Mouse (Mus musculus) heart, postnatal 0 days (tissue): ENCODE results near the gene Gm4553. TPM values are rescaled to one million over a fixed set of nuclear protein-coding genes. Genes with fewer than 3 reads are reported as not detected.
"Not testable (repeated sequence)": the region's sequence is repeated elsewhere in the genome, so short reads cannot be mapped to it uniquely, and the experiment has no call there.

Experiments
- ATAC-seq: fragments of 200-750 bp; cut with Nextera tagmentation; 2 replicates; pipeline ENCODE4 v1.8.0; 2017; ENCODE audit warnings: low read depth, moderate number of reproducible peaks, moderate library complexity; ENCODE audit not compliant: insufficient read depth
- DNase-seq: peaks from one replicate; pipeline ENCODE4 v3.0.0-alpha.2; 2016; ENCODE audit warnings: low spot score
- H3K27ac ChIP-seq: fragments of 300-500 bp; sonication (generic); 2 replicates; pipeline ENCODE4 v1.5.1; 2014; ENCODE audit warnings: low read depth, mild to moderate bottlenecking
- H3K27me3 ChIP-seq: fragments of 300-500 bp; sonication (generic); 2 replicates; pipeline ENCODE4 v1.6.1; 2014; ENCODE audit warnings: low read length, mixed read lengths; ENCODE audit not compliant: control insufficient read depth, insufficient read depth
- H3K36me3 ChIP-seq: fragments of 300-500 bp; sonication (generic); replicated peaks from 2 replicates; pipeline ENCODE4 v1.6.1; 2014; ENCODE audit warnings: low read length, mixed read lengths; ENCODE audit not compliant: control insufficient read depth, insufficient read depth
- H3K4me1 ChIP-seq: fragments of 300-500 bp; sonication (generic); 2 replicates; pipeline ENCODE4 v1.6.1; 2014; ENCODE audit warnings: antibody characterized with exemption; ENCODE audit not compliant: control insufficient read depth, insufficient read depth
- H3K4me2 ChIP-seq: fragments of 300-500 bp; sonication (generic); 2 replicates; pipeline ENCODE4 v1.6.1; 2014; ENCODE audit warnings: low read depth, mild to moderate bottlenecking, low read length, moderate library complexity
- H3K4me3 ChIP-seq: fragments of 300-500 bp; sonication (generic); 2 replicates; pipeline ENCODE4 v1.5.1; 2014; ENCODE audit warnings: low read depth, low read length
- H3K9ac ChIP-seq: fragments of 300-500 bp; sonication (generic); replicated peaks from 2 replicates; pipeline ENCODE4 v1.6.1; 2014; ENCODE audit warnings: low read depth, low read length, mixed read lengths
- H3K9me3 ChIP-seq: fragments of 300-500 bp; sonication (generic); replicated peaks from 2 replicates; pipeline ENCODE4 v1.6.1; 2016; ENCODE audit warnings: low read length; ENCODE audit not compliant: control insufficient read depth
- CTCF ChIP-seq: IDR thresholded peaks from 2 replicates; pipeline ENCODE4 v1.5.1; 2016; ENCODE audit warnings: antibody characterized with exemption, control low read depth, low read depth
- EP300 ChIP-seq: IDR thresholded peaks from 2 replicates; pipeline ENCODE4 v1.6.1; 2016; ENCODE audit warnings: antibody characterized with exemption, low read depth
- WGBS: fragments of 180-500 bp; shearing (Covaris S2); extraction: QIAGEN DNeasy Blood & Tissue Kit; methylation state at CpG from one replicate; pipeline ENCODE4 v1.1.7; 2014; 5-methylcytosine and 5-hydroxymethylcytosine counted together
- polyA plus RNA-seq: library from polyadenylated mRNA; unstranded; fragments of >200 nt; fragmentation: Nextera tagmentation; extraction: Ambion mirVana; gene quantifications from 2 replicates; pipeline ENCODE4 v1.2.1, GENCODE M21; 2015
- total RNA-seq: library from RNA; depleted of rRNA; stranded (reverse); fragments of >200 nt; gene quantifications from 2 replicates; pipeline ENCODE4 v1.2.3, GENCODE M21; 2014; ENCODE audit warnings: low replicate concordance

The Gm4553 gene
- total and polyA plus RNA-seq, 2 experiments from 2014 or later, result not detected

DNA sequence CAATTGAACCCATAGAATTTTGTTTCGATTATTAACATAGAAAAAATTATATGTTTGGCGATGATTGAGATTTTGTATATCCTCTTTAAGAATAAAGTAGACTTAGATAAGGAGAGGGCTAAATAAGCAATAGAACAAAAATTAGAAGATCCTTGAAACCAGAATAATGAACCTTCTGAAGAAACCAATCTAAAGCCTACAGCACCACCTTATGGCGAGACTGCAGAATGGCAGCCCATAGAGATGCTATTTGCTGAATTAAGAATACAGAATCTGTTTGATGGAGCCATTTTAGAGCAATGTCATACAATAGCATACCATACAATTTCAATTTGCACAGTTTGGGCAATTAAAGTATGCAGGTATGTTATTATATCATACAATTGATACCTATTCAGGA lies 4.3 kb upstream of the Gm4553 start:
- DNase-seq, result peak; percentile 13
- Histone ChIP-seq H3K9me3 (no peaks in the 10 kb centered on the region), H3K4me2 (no peak overlapping the region), H3K27ac (no peak overlapping the region), H3K27me3 (no peaks in the 10 kb centered on the region), H3K4me1 (no peaks in the 10 kb centered on the region), H3K4me3 (no peak overlapping the region), H3K36me3 (no peaks in the 10 kb centered on the region), H3K9ac (no peak overlapping the region)
- no peak for ATAC-seq
- TF ChIP-seq CTCF (peak; percentile 67), EP300 (no peak)
- WGBS, result 45% methylated on average over 3 of the region's 3 CpGs

DNA sequence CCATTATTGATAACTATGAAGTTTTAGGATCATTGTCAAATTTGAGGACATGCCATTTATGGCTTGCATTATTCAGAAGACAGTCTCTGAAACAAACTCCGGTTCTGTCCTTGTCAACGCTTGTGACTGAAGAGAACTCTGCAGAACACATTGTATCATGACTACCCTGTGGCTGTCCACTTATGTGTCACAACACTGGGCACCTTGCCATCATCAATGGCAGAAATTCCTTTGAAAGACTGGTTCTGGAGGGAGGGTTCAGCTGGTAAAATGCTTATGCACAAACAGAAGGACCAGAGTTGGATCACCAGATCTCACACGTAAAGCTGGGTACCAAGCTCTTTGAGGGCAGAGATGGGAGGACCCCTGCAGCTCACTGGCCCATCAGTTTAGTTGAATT lies 6.2 kb downstream of the Gm4553 start:
- no peak for ATAC-seq
- no peak for TF ChIP-seq EP300
- no peak for TF ChIP-seq CTCF
- no peak overlapping the region for H3K27ac ChIP-seq
- no peaks in the 10 kb centered on the region for H3K4me1 ChIP-seq
- H3K36me3 ChIP-seq, result no peaks in the 10 kb centered on the region
- DNase-seq, result no peak
- H3K4me2 ChIP-seq, result no peak overlapping the region
- no peaks in the 10 kb centered on the region for H3K9me3 ChIP-seq
- WGBS, result 81% methylated on average over 3 of the region's 3 CpGs
- no peaks in the 10 kb centered on the region for H3K27me3 ChIP-seq
- no peak overlapping the region for H3K9ac ChIP-seq
- H3K4me3 ChIP-seq, result no peak overlapping the region

DNA sequence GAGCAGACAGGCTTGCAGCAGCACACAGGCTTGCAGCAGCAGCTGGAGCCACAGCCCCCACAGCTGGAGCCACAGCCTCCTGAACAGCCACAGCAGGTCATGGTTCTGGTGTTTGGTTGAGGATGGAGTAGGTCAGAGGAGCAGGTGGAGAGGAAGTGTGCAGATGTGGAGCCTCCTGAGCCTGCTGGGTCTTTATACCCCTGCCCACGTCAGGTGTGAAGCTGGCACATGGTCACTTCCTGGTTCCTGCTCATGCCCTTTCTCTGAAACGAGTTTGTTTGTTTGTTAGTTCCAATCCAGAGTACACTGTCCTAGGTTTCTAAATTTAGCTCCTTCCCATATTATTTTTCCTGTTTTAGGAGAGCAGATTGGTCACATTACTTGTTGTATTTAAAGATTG lies 8.5 kb downstream of the Gm4553 start, which contains the start of gene Gm29735:
TSS of gene Gm29735 (minus strand) at position 101 of the 400 bp plus-strand sequence.
- WGBS, result 26% methylated on average over 2 of the region's 2 CpGs
- ATAC-seq, result not testable (repeated sequence)

DNA sequence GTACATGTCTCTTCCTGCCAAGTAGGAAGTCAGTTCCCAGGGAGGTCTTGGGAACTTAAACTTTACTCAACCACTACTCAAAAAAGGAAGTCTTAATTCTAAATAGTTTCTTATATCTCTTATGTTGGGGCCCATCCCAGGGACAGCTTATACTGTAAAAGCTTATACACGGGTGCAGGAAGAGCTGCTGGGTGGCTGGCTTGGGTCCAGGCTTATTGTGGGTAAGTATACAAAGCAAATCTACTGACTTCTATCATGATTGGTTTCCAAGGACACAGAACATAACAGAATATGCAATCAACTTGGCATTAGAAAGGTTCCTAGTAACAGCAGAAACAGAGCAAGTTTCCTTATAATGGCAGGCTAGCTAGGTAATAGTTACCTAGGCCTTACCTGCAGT lies 10.2 kb downstream of the Gm4553 start:
- WGBS, result 50% methylated on average over 1 of the region's 1 CpGs
- Histone ChIP-seq H3K9me3 (no peaks in the 10 kb centered on the region), H3K27ac (no peak overlapping the region), H3K4me1 (no peaks in the 10 kb centered on the region), H3K4me3 (no peak overlapping the region), H3K36me3 (no peaks in the 10 kb centered on the region), H3K4me2 (no peak overlapping the region), H3K27me3 (no peaks in the 10 kb centered on the region), H3K9ac (no peak overlapping the region)
- TF ChIP-seq CTCF (no peak), EP300 (no peak)
- ATAC-seq (no peak), DNase-seq (no peak)

More for the DNA sequence above, 8.5 kb downstream of the Gm4553 start, which contains the start of gene Gm29735:
- not testable (repeated sequence) for H3K9ac ChIP-seq, H3K36me3 ChIP-seq, H3K27me3 ChIP-seq, H3K9me3 ChIP-seq, DNase-seq, H3K4me1 ChIP-seq, H3K4me2 ChIP-seq, H3K4me3 ChIP-seq, H3K27ac ChIP-seq

DNA sequence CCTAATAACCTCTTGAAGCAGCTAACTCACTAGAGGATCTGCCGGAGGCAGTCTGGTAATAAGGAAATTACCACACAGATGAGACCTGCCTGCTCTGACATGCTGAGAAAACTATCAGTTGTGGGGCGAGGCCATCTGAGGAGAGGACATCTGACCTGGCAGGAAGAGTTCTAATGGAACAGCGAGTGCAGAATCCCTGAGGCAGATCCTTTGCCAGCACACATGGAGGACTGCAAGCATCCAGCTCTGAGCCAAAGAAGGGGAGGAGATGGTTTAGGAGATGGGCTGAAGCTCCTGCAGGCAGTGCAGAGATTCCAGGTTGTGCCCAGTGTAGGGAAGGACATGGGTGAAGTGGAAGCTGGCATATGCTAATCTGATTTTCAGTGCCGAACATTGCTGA lies 13.3 kb downstream of the Gm4553 start:
- no peak overlapping the region for H3K4me3 ChIP-seq
- DNase-seq (no peak), ATAC-seq (no peak)
- H3K36me3 ChIP-seq, result no peaks in the 10 kb centered on the region
- no peak overlapping the region for H3K27ac ChIP-seq
- H3K9me3 ChIP-seq, result no peaks in the 10 kb centered on the region
- no peaks in the 10 kb centered on the region for H3K4me1 ChIP-seq
- no peak overlapping the region for H3K9ac ChIP-seq
- no peak overlapping the region for H3K4me2 ChIP-seq
- 72% methylated on average over 4 of the region's 4 CpGs for WGBS
- H3K27me3 ChIP-seq, result no peaks in the 10 kb centered on the region
- no peak for TF ChIP-seq EP300
- TF ChIP-seq CTCF, result no peak

DNA sequence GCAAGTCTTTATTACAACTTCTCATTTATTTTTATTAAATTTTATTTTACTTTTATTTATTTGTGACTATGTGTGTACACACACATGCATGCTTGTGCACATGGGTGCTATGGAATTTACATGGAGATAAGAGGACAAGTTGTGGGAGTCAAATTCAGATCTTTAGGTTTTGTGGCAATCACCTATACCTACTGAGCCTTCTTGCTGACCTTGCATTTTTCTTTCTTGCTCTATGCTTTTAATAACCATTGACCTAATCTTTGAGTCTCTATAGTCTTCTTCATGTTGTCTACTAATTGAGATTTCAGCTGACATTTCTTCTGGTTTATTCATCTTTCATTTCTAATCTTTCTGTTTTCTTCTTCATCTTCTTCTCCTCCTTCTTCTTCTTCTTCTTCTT lies 16.9 kb downstream of the Gm4553 start:
- Histone ChIP-seq H3K4me3 (no peak overlapping the region), H3K9me3 (no peaks in the 10 kb centered on the region), H3K36me3 (no peaks in the 10 kb centered on the region), H3K27me3 (no peaks in the 10 kb centered on the region; the same call in 1 of the 2 replicates), H3K9ac (no peak overlapping the region), H3K4me2 (no peak overlapping the region), H3K27ac (no peak overlapping the region), H3K4me1 (no peaks in the 10 kb centered on the region)
- ATAC-seq (no peak), DNase-seq (no peak)
- TF ChIP-seq CTCF, result no peak
- TF ChIP-seq EP300, result no peak
